Mouse (Mus musculus): ENCODE measurements around the gene Serpina16. TPM values are rescaled to one million over a fixed set of nuclear protein-coding genes. Genes with fewer than 3 reads are reported as not detected.

The Serpina16 gene
- polyA plus RNA-seq (2015; fragmentation: Nextera tagmentation; extraction: Ambion mirVana) = 0.08 and 0.10 TPM in 2 replicates

GRCm38 (mm10) chr12:103676039-103676438, at the start of gene Serpina16:
TSS of gene Serpina16 (minus strand) at chr12:103676139.
- H3K27ac ChIP-seq = no peak within 1 kb of the TSS
- no peak within 1 kb of the TSS for H3K4me2 ChIP-seq
- no peak within 1 kb of the TSS for H3K4me3 ChIP-seq (replicated peaks)
- ATAC-seq (ENCODE audit: low read depth) (no peak), DNase-seq (no peak)
- peaks cover 7% of the 10 kb centered on the region; the same call in 1 of the 2 replicates for H3K4me1 ChIP-seq (replicated peaks)
- H3K27me3 ChIP-seq = no peaks in the 10 kb centered on the region
- no peak within 1 kb of the TSS for H3K9ac ChIP-seq
- H3K9me3 ChIP-seq (replicated peaks) = no peaks in the 10 kb centered on the region; the same call in 1 of the 2 replicates
- WGBS (ENCODE audit: insufficient replicate concordance) = 40% methylated on average over 1 of the region's 1 CpGs
- no peaks in the 10 kb centered on the region for H3K36me3 ChIP-seq

- H3K9ac ChIP-seq = no peak overlapping the region
- no peak overlapping the region for H3K27ac ChIP-seq
- ATAC-seq (ENCODE audit: low read depth) = no peak
- H3K27me3 ChIP-seq = no peaks in the 10 kb centered on the region
- peaks cover 9% of the 10 kb centered on the region; the same call in 1 of the 2 replicates for H3K9me3 ChIP-seq (replicated peaks)
- H3K36me3 ChIP-seq = no peaks in the 10 kb centered on the region
- 66% methylated on average over 3 of the region's 3 CpGs for WGBS (ENCODE audit: insufficient replicate concordance)
- no peak overlapping the region for H3K4me3 ChIP-seq (replicated peaks)
- no peak for DNase-seq
- peaks cover 12% of the 10 kb centered on the region; the same call in 1 of the 2 replicates for H3K4me1 ChIP-seq (replicated peaks)
- H3K4me2 ChIP-seq = no peak overlapping the region
Observed at GRCm38 (mm10) chr12:103711537-103711936, 35.6 kb upstream of the Serpina16 start.

GRCm38 (mm10) chr12:103710405-103710804, 34.5 kb upstream of the Serpina16 start:
- 52% methylated on average over 1 of the region's 1 CpGs for WGBS (ENCODE audit: insufficient replicate concordance)

GRCm38 (mm10) chr12:103706113-103706512, 30.2 kb upstream of the Serpina16 start:
- DNase-seq (no peak), ATAC-seq (ENCODE audit: low read depth) (peak; percentile 66)
- Histone ChIP-seq H3K4me2 (no peak overlapping the region), H3K9ac (no peak overlapping the region), H3K27me3 (no peaks in the 10 kb centered on the region), H3K36me3 (no peaks in the 10 kb centered on the region), H3K4me1 (replicated peaks) (peaks cover 12% of the 10 kb centered on the region; the same call in 1 of the 2 replicates), H3K27ac (peak overlapping the region; percentile 44), H3K4me3 (replicated peaks) (no peak overlapping the region), H3K9me3 (replicated peaks) (peaks cover 6% of the 10 kb centered on the region; the same call in 1 of the 2 replicates)
- 30% methylated on average over 4 of the region's 4 CpGs for WGBS (ENCODE audit: insufficient replicate concordance)

More at GRCm38 (mm10) chr12:103710405-103710804, 34.5 kb upstream of the Serpina16 start:
- H3K4me2 ChIP-seq = no peak overlapping the region
- H3K4me3 ChIP-seq (replicated peaks) = no peak overlapping the region
- H3K9ac ChIP-seq = no peak overlapping the region
- peaks cover 9% of the 10 kb centered on the region; the same call in 1 of the 2 replicates for H3K9me3 ChIP-seq (replicated peaks)
- no peak for ATAC-seq (ENCODE audit: low read depth)
- no peak overlapping the region for H3K27ac ChIP-seq
- peaks cover 12% of the 10 kb centered on the region; the same call in 1 of the 2 replicates for H3K4me1 ChIP-seq (replicated peaks)
- DNase-seq = no peak
- H3K27me3 ChIP-seq = no peaks in the 10 kb centered on the region
- no peaks in the 10 kb centered on the region for H3K36me3 ChIP-seq

- DNase-seq = no peak
- no peak overlapping the region for H3K4me2 ChIP-seq
- peaks cover 12% of the 10 kb centered on the region; the same call in 1 of the 2 replicates for H3K4me1 ChIP-seq (replicated peaks)
- H3K27ac ChIP-seq = peak overlapping the region; percentile 72
- H3K9ac ChIP-seq = no peak overlapping the region
- no peak overlapping the region for H3K4me3 ChIP-seq (replicated peaks)
- H3K27me3 ChIP-seq = no peaks in the 10 kb centered on the region
- H3K9me3 ChIP-seq (replicated peaks) = peaks cover 6% of the 10 kb centered on the region; the same call in 1 of the 2 replicates
- H3K36me3 ChIP-seq = no peaks in the 10 kb centered on the region
- 32% methylated on average over 2 of the region's 2 CpGs for WGBS (ENCODE audit: insufficient replicate concordance)
- no peak for ATAC-seq (ENCODE audit: low read depth)
Observed at GRCm38 (mm10) chr12:103705547-103705946, 29.6 kb upstream of the Serpina16 start.

GRCm38 (mm10) chr12:103700144-103700750, 24.3 kb upstream of the Serpina16 start:
- ATAC-seq (ENCODE audit: low read depth) (no peak), DNase-seq (no peak)
- WGBS (ENCODE audit: insufficient replicate concordance) = 57% methylated on average over 4 of the region's 4 CpGs
- Histone ChIP-seq H3K4me2 (no peak overlapping the region), H3K27ac (no peak overlapping the region), H3K36me3 (no peaks in the 10 kb centered on the region), H3K4me1 (replicated peaks) (no peaks in the 10 kb centered on the region), H3K4me3 (replicated peaks) (no peak overlapping the region), H3K9me3 (replicated peaks) (no peaks in the 10 kb centered on the region; the same call in 1 of the 2 replicates), H3K9ac (no peak overlapping the region), H3K27me3 (no peaks in the 10 kb centered on the region)

GRCm38 (mm10) chr12:103695429-103695828, 19.5 kb upstream of the Serpina16 start, which contains the start of gene Serpina1f:
TSS of gene Serpina1f (minus strand) at chr12:103695529.
- Histone ChIP-seq H3K27me3 (no peaks in the 10 kb centered on the region), H3K9ac (no peak within 1 kb of the TSS), H3K36me3 (no peaks in the 10 kb centered on the region), H3K4me1 (replicated peaks) (no peaks in the 10 kb centered on the region), H3K9me3 (replicated peaks) (peaks cover 6% of the 10 kb centered on the region), H3K4me3 (replicated peaks) (no peak within 1 kb of the TSS), H3K27ac (no peak within 1 kb of the TSS), H3K4me2 (no peak within 1 kb of the TSS)
- no peak for ATAC-seq (ENCODE audit: low read depth)
- no peak for DNase-seq
- 69% methylated on average over 8 of the region's 8 CpGs for WGBS (ENCODE audit: insufficient replicate concordance)

- Histone ChIP-seq H3K9ac (no peak overlapping the region), H3K36me3 (no peaks in the 10 kb centered on the region), H3K4me3 (replicated peaks) (no peak overlapping the region), H3K27ac (no peak overlapping the region), H3K27me3 (no peaks in the 10 kb centered on the region), H3K9me3 (replicated peaks) (peaks cover 12% of the 10 kb centered on the region), H3K4me2 (no peak overlapping the region), H3K4me1 (replicated peaks) (0 out of 2 replicates have a peak, but pooled peaks cover 5% of the 10 kb centered on the region)
- 19% methylated on average over 3 of the region's 3 CpGs for WGBS (ENCODE audit: insufficient replicate concordance)
- no peak for DNase-seq
- ATAC-seq (ENCODE audit: low read depth) = no peak
Observed at GRCm38 (mm10) chr12:103688221-103688814, 12.4 kb upstream of the Serpina16 start.

- Histone ChIP-seq H3K9me3 (replicated peaks) (peaks cover 12% of the 10 kb centered on the region), H3K4me2 (no peak overlapping the region), H3K9ac (no peak overlapping the region), H3K27ac (no peak overlapping the region), H3K4me3 (replicated peaks) (no peak overlapping the region), H3K27me3 (no peaks in the 10 kb centered on the region), H3K4me1 (replicated peaks) (0 out of 2 replicates have a peak, but pooled peaks cover 5% of the 10 kb centered on the region), H3K36me3 (no peaks in the 10 kb centered on the region)
- DNase-seq (no peak), ATAC-seq (ENCODE audit: low read depth) (no peak)
- WGBS (ENCODE audit: insufficient replicate concordance) = 60% methylated on average over 7 of the region's 7 CpGs
Observed at GRCm38 (mm10) chr12:103687021-103687420, 11.1 kb upstream of the Serpina16 start.

GRCm38 (mm10) chr12:103686050-103686449, 10.1 kb upstream of the Serpina16 start:
- Histone ChIP-seq H3K27me3 (no peaks in the 10 kb centered on the region), H3K9ac (no peak overlapping the region), H3K27ac (peak overlapping the region; percentile 68), H3K4me1 (replicated peaks) (0 out of 2 replicates have a peak, but pooled peaks cover 5% of the 10 kb centered on the region), H3K9me3 (replicated peaks) (peaks cover 8% of the 10 kb centered on the region), H3K4me2 (no peak overlapping the region), H3K4me3 (replicated peaks) (no peak overlapping the region), H3K36me3 (no peaks in the 10 kb centered on the region)
- DNase-seq (no peak), ATAC-seq (ENCODE audit: low read depth) (0 out of 2 replicates have a peak, but pooled peaks have one; percentile 16)
- 38% methylated on average over 3 of the region's 3 CpGs for WGBS (ENCODE audit: insufficient replicate concordance)

GRCm38 (mm10) chr12:103685386-103685785, 9.4 kb upstream of the Serpina16 start:
- no peak overlapping the region for H3K9ac ChIP-seq
- no peaks in the 10 kb centered on the region for H3K27me3 ChIP-seq
- no peak overlapping the region for H3K4me2 ChIP-seq
- no peaks in the 10 kb centered on the region for H3K36me3 ChIP-seq
- H3K9me3 ChIP-seq (replicated peaks) = peaks cover 6% of the 10 kb centered on the region; the same call in 1 of the 2 replicates
- ATAC-seq (ENCODE audit: low read depth) = peak; percentile 69
- H3K27ac ChIP-seq = peak overlapping the region; percentile 68; the same call in 1 of the 2 replicates
- 34% methylated on average over 3 of the region's 3 CpGs for WGBS (ENCODE audit: insufficient replicate concordance)
- peaks cover 11% of the 10 kb centered on the region; the same call in 1 of the 2 replicates for H3K4me1 ChIP-seq (replicated peaks)
- no peak overlapping the region for H3K4me3 ChIP-seq (replicated peaks)
- no peak for DNase-seq

Measured in liver, embryonic 13.5 days (tissue).